Mouse (Mus musculus) embryonic facial prominence, embryonic 15.5 days (tissue): ENCODE data around the gene Pbx2. TPM values are rescaled to one million over a fixed set of nuclear protein-coding genes. Genes with fewer than 3 reads are reported as not detected.

Experiments
- ATAC-seq: fragments of 200-750 bp; cut with Nextera tagmentation; 2 replicates; pipeline ENCODE4 v1.8.0; 2017; ENCODE audit warnings: low read depth, moderate TSS enrichment; ENCODE audit not compliant: insufficient number of reproducible peaks, low FRiP score, low TSS enrichment
- H3K27ac ChIP-seq: fragments of 300-500 bp; sonication (generic); replicated peaks from 2 replicates; pipeline ENCODE4 v1.5.1; 2015; ENCODE audit warnings: mild to moderate bottlenecking, inconsistent platforms
- H3K27me3 ChIP-seq: fragments of 300-500 bp; sonication (generic); 2 replicates; pipeline ENCODE4 v1.6.1; 2015; ENCODE audit warnings: inconsistent platforms
- H3K36me3 ChIP-seq: fragments of 300-500 bp; sonication (generic); 2 replicates; pipeline ENCODE4 v1.6.1; 2015; ENCODE audit warnings: mild to moderate bottlenecking, inconsistent platforms
- H3K4me1 ChIP-seq: fragments of 300-500 bp; sonication (generic); 2 replicates; pipeline ENCODE4 v1.6.1; 2015; ENCODE audit warnings: inconsistent platforms
- H3K4me2 ChIP-seq: fragments of 300-500 bp; sonication (generic); replicated peaks from 2 replicates; pipeline ENCODE4 v1.6.1; 2015; ENCODE audit warnings: mild to moderate bottlenecking, inconsistent platforms
- H3K4me3 ChIP-seq: fragments of 300-500 bp; sonication (generic); replicated peaks from 2 replicates; pipeline ENCODE4 v1.5.1; 2015; ENCODE audit warnings: mild to moderate bottlenecking, inconsistent platforms
- H3K9ac ChIP-seq: fragments of 300-500 bp; sonication (generic); 2 replicates; pipeline ENCODE4 v1.6.1; 2015; ENCODE audit warnings: inconsistent platforms
- H3K9me3 ChIP-seq: fragments of 300-500 bp; sonication (generic); replicated peaks from 2 replicates; pipeline ENCODE4 v1.6.1; 2016; ENCODE audit warnings: inconsistent platforms
- WGBS: fragments of 180-500 bp; shearing (Covaris S2); methylation state at CpG from one replicate; pipeline ENCODE4 v1.1.7; 2015; 5-methylcytosine and 5-hydroxymethylcytosine counted together
- polyA plus RNA-seq: library from polyadenylated mRNA; unstranded; fragments of >200 nt; fragmentation: Nextera tagmentation; extraction: Ambion mirVana; gene quantifications from 2 replicates; pipeline ENCODE4 v1.2.1, GENCODE M21; 2015

Gene Pbx2
- polyA plus RNA-seq, 1 experiment from 2014 or later = 11.0 TPM

GRCm38 (mm10) chr17:34645831-34646511 lies 54.9 kb downstream of the Pbx2 start:
- Histone ChIP-seq H3K9ac (no peak overlapping the region), H3K4me1 (peaks cover 42% of the 10 kb centered on the region), H3K36me3 (peaks cover 25% of the 10 kb centered on the region), H3K27me3 (no peaks in the 10 kb centered on the region), H3K4me2 (peak overlapping the region; percentile 84), H3K27ac (0 out of 2 replicates have a peak overlapping the region, but pooled peaks have one; percentile 44), H3K9me3 (no peaks in the 10 kb centered on the region), H3K4me3 (peak overlapping the region; percentile 99)
- 89% methylated on average over 30 of the region's 30 CpGs for WGBS
- no peak for ATAC-seq

Other genes starting within 250 kb of the Pbx2 start
- gene Btnl2, start 236.4 kb upstream of the Pbx2 start, polyA plus RNA-seq = 0.24 and 0.30 TPM in 2 replicates
- gene Btnl1, start 214.1 kb upstream of the Pbx2 start, polyA plus RNA-seq = 0.08 TPM in 1 of 2 replicates, not detected in the other
- 0.45 and 0.51 TPM in 2 replicates for gene BC051142, start 192.4 kb upstream of the Pbx2 start, polyA plus RNA-seq
- not detected in 2 replicates for gene Btnl4, start 113.9 kb upstream of the Pbx2 start, polyA plus RNA-seq
- gene Btnl6, start 73.9 kb upstream of the Pbx2 start, polyA plus RNA-seq = not detected in 2 replicates
- gene Notch4, start 27.0 kb upstream of the Pbx2 start, polyA plus RNA-seq = 5.7 and 6.5 TPM in 2 replicates
- 8.5 and 9.7 TPM in 2 replicates for gene Gpsm3, start 1.5 kb upstream of the Pbx2 start, polyA plus RNA-seq
- gene Ager, start 6.6 kb downstream of the Pbx2 start, polyA plus RNA-seq = 3.3 and 3.7 TPM in 2 replicates
- gene Rnf5, start 12.4 kb downstream of the Pbx2 start, polyA plus RNA-seq = 117 and 119 TPM in 2 replicates
- gene Agpat1, start 13.0 kb downstream of the Pbx2 start, polyA plus RNA-seq = 57.6 and 61.2 TPM in 2 replicates
- 11.2 and 13.2 TPM in 2 replicates for gene Egfl8, start 24.7 kb downstream of the Pbx2 start, polyA plus RNA-seq
- 27.5 and 28.3 TPM in 2 replicates for gene Ppt2, start 37.2 kb downstream of the Pbx2 start, polyA plus RNA-seq
- 1.3 and 1.5 TPM in 2 replicates for gene Prrt1, start 38.3 kb downstream of the Pbx2 start, polyA plus RNA-seq
- gene Fkbpl, start 53.5 kb downstream of the Pbx2 start, polyA plus RNA-seq = 16.2 and 16.8 TPM in 2 replicates
- gene Atf6b, start 55.9 kb downstream of the Pbx2 start, polyA plus RNA-seq = 88.8 and 94.7 TPM in 2 replicates
- gene Tnxb, start 79.3 kb downstream of the Pbx2 start, polyA plus RNA-seq = 0.48 and 0.87 TPM in 2 replicates
- gene C4b, start 152.6 kb downstream of the Pbx2 start, polyA plus RNA-seq = 1.4 and 2.1 TPM in 2 replicates
- gene Cyp21a1, start 213.3 kb downstream of the Pbx2 start, polyA plus RNA-seq = 0.12 TPM in 1 of 2 replicates, not detected in the other
- gene Stk19, start 245.7 kb downstream of the Pbx2 start, polyA plus RNA-seq = 30.4 and 33.8 TPM in 2 replicates
- 66.2 and 70.7 TPM in 2 replicates for gene Dxo, start 245.8 kb downstream of the Pbx2 start, polyA plus RNA-seq